Mouse (Mus musculus) MEL (cell line): ENCODE data around the gene BC017158.

Experiments
- CTCF ChIP-seq, 3 experiments: IDR thresholded peaks in 2 of 3; conservative IDR thresholded peaks in 1 of 3; 2 replicates each; pipeline ENCODE4 v1.5.1; 2011 to 2012; ENCODE audit warnings: low read length in 3 of 3, low read depth in 2 of 3, mild to moderate bottlenecking in 2 of 3, improper control_type of control experiment in 1 of 3, inconsistent platforms in 1 of 3, mixed read lengths in 1 of 3, moderate library complexity in 1 of 3; ENCODE audit not compliant: control insufficient read depth in 1 of 3, insufficient read depth in 1 of 3, poor library complexity in 1 of 3, severe bottlenecking in 1 of 3
- ELF1 ChIP-seq: IDR thresholded peaks from 2 replicates; pipeline ENCODE4 v1.6.1; 2014; ENCODE audit warnings: low read depth, mild to moderate bottlenecking, inconsistent platforms, low read length, improper control_type of control experiment, moderate library complexity
- EP300 ChIP-seq, 2 experiments: IDR thresholded peaks; 2 replicates each; pipeline ENCODE4 v1.6.1; 2011; ENCODE audit warnings: improper control_type of control experiment in 2 of 2, low read length in 2 of 2, low read depth in 1 of 2, mild to moderate bottlenecking in 1 of 2
- GATA1 ChIP-seq: IDR thresholded peaks from 2 replicates; pipeline ENCODE4 v1.6.1; 2011; ENCODE audit warnings: low read depth, low read length, improper control_type of control experiment
- MAX ChIP-seq: IDR thresholded peaks from 2 replicates; pipeline ENCODE4 v1.6.1; 2011; ENCODE audit warnings: low read length, improper control_type of control experiment
- MAZ ChIP-seq: IDR thresholded peaks from 2 replicates; pipeline ENCODE4 v1.6.1; 2012; ENCODE audit warnings: low read depth, mild to moderate bottlenecking, inconsistent platforms, low read length, improper control_type of control experiment
- MYC ChIP-seq: IDR thresholded peaks from 2 replicates; pipeline ENCODE4 v1.6.1; 2011; ENCODE audit warnings: low read depth, mild to moderate bottlenecking, low read length, improper control_type of control experiment, moderate library complexity
- POLR2A ChIP-seq, 2 experiments: IDR thresholded peaks; 2 replicates each; pipeline ENCODE4 v1.6.1; 2011 to 2012; ENCODE audit warnings: low read length in 2 of 2, mild to moderate bottlenecking in 2 of 2, control low read depth in 1 of 2, improper control_type of control experiment in 1 of 2, low read depth in 1 of 2, moderate library complexity in 1 of 2; ENCODE audit not compliant: control insufficient read depth in 1 of 2, insufficient read depth in 1 of 2, poor library complexity in 1 of 2
- SMC3 ChIP-seq: IDR thresholded peaks from 2 replicates; pipeline ENCODE4 v1.6.1; 2011; ENCODE audit warnings: low read depth, low read length, improper control_type of control experiment

DNA sequence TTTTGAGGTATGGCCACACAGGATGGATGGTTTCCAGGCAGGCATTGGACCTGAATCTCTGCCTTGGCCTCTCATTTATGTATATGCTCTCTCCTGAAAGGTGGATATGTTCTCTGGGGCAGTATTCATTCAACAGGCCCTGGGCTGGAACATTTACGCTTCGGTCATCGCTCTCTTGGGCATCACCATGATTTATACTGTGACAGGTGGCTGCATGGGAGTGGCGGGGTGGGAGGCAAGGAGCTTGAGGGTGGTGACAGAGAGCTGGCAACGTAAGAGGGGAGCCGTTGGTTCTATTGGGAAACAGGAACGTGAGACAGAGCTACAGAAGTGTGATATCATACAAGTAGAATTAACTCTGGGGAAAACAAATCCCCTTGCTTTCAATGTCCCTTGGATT lies 30.2 kb downstream of the BC017158 start:
- no peak for TF ChIP-seq SMC3
- TF ChIP-seq MYC: no peak
- no peak for TF ChIP-seq CTCF (IDR thresholded peaks at IDR 0.05 in 2 of 3, conservative IDR thresholded peaks at IDR 0.05 in 1 of 3; ENCODE audit: control insufficient read depth in 1 of 3, insufficient read depth in 1 of 3, low read depth in 2 of 3, low read length in 3 of 3, poor library complexity in 1 of 3, severe bottlenecking in 1 of 3)
- TF ChIP-seq MAX: no peak
- no peak for TF ChIP-seq ELF1
- TF ChIP-seq EP300 (IDR thresholded peaks at IDR 0.05; ENCODE audit: low read depth in 1 of 2, low read length in 2 of 2): no peak
- TF ChIP-seq POLR2A (IDR thresholded peaks at IDR 0.05; ENCODE audit: control insufficient read depth in 1 of 2, insufficient read depth in 1 of 2, low read depth in 1 of 2, low read length in 2 of 2, poor library complexity in 1 of 2): no peak
- TF ChIP-seq MAZ: no peak
- no peak for TF ChIP-seq GATA1
